Mouse (Mus musculus) bone marrow macrophage, adult 2 months (primary cell): ENCODE data around the gene Vav2.

Experiments used
- CTCF ChIP-seq: IDR thresholded peaks from 2 replicates; pipeline ENCODE4 v1.5.1; 2012; ENCODE audit warnings: low read depth, mild to moderate bottlenecking, low read length, moderate library complexity
- POLR2A ChIP-seq: IDR thresholded peaks from 2 replicates; pipeline ENCODE4 v1.6.1; 2012; ENCODE audit warnings: mild to moderate bottlenecking, low read depth, low read length, borderline replicate concordance

GRCm38 (mm10) chr2:27324690-27325089, 102.1 kb downstream of the Vav2 start:
- TF ChIP-seq CTCF = no peak
- TF ChIP-seq POLR2A = no peak
